Mouse (Mus musculus): ENCODE results near the gene Brk1. TPM values are rescaled to one million over a fixed set of nuclear protein-coding genes. Genes with fewer than 3 reads are reported as not detected.

The Brk1 gene
- total RNA-seq, 1 experiment, result 113 TPM

DNA sequence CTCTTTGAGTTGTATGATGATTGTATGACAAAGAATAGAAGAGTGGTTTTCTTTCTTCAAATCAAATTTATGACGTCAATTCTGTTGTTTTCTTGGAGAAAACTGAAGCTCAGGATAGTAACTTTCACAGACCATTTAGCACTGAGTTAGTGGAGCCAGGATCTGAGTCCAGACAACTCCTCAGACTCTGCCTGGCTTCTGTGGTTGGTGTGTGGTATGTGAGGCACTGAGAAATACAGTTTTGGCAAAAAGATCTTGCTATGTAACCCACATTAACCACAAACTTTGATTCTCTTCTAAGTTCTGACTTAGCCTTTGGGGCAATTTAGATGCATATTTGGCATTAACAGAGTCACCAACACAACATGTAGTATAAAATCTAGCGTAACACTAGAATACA lies 11.9 kb upstream of the Brk1 start:
- no peak for TF ChIP-seq ZNF384 (IDR thresholded peaks at IDR 0.05; ENCODE audit: low read depth, low read length)
- no peak for TF ChIP-seq MAFK (IDR thresholded peaks at IDR 0.05; ENCODE audit: insufficient read depth, low read depth, low read length)
- no peak for TF ChIP-seq CHD2 (IDR thresholded peaks at IDR 0.05; ENCODE audit: low read depth, low read length)
- no peak for TF ChIP-seq ZC3H11A (IDR thresholded peaks at IDR 0.05; ENCODE audit: borderline replicate concordance, low read depth, low read length)
- no peak for TF ChIP-seq HCFC1 (IDR thresholded peaks at IDR 0.05; ENCODE audit: borderline replicate concordance, insufficient read depth, low read length)
- Histone ChIP-seq H3K9me3 (ENCODE audit: control insufficient read depth, insufficient read depth, low read depth, low read length) (no peaks in the 10 kb centered on the region), H3K27ac (ENCODE audit: insufficient read depth, low read depth, low read length, poor library complexity, severe bottlenecking) (no peak overlapping the region), H3K36me3 (ENCODE audit: control insufficient read depth, insufficient read depth, low read length, poor library complexity, severe bottlenecking) (peaks cover 15% of the 10 kb centered on the region), H3K4me1 (ENCODE audit: control insufficient read depth in 2 of 2, insufficient read depth in 2 of 2, low read length in 2 of 2, poor library complexity in 1 of 2) (no peaks in the 10 kb centered on the region), H3K4me3 (ENCODE audit: insufficient read depth in 1 of 2, low read depth in 1 of 2, low read length in 2 of 2, poor library complexity in 1 of 2, severe bottlenecking in 1 of 2) (no peak overlapping the region), H3K9ac (ENCODE audit: insufficient read depth, low read depth, low read length, poor library complexity, severe bottlenecking) (no peak overlapping the region)
- in situ Hi-C loops (cut with MboI; ENCODE audit: low sequenced_read_pairs in 2 of 2, unreplicated experiment in 2 of 2), result no loop called here
- no peak for DNase-seq (ENCODE audit: low read depth, low spot score)

DNA sequence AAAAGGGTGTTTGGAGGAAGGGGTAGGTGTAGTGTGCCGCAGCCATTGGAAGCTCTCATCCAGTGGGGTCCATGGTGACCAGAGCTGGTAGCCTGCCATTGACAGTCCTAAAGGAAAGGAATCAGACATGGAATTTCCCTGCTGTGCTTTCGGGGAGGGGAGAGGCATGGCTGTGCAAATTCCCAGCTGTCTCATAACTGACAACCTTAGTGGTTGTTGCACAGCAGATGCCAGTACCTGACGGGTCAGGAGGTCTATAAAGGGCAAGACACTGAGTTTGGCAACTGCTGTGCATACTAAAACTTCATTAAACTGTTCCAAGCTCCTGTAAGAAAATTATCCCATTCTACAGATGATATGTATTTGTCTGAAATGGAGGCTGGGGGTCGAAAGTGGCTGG lies 6.6 kb upstream of the Brk1 start:
- Histone ChIP-seq H3K4me3 (ENCODE audit: insufficient read depth in 1 of 2, low read depth in 1 of 2, low read length in 2 of 2, poor library complexity in 1 of 2, severe bottlenecking in 1 of 2) (no peak overlapping the region), H3K27ac (ENCODE audit: insufficient read depth, low read depth, low read length, poor library complexity, severe bottlenecking) (no peak overlapping the region), H3K4me1 (ENCODE audit: control insufficient read depth in 2 of 2, insufficient read depth in 2 of 2, low read length in 2 of 2, poor library complexity in 1 of 2) (peaks cover 0 to 8% of the 10 kb centered on the region in 2 experiments; a peak in 2 of 4 replicates), H3K36me3 (ENCODE audit: control insufficient read depth, insufficient read depth, low read length, poor library complexity, severe bottlenecking) (peaks cover 13% of the 10 kb centered on the region), H3K9ac (ENCODE audit: insufficient read depth, low read depth, low read length, poor library complexity, severe bottlenecking) (no peak overlapping the region), H3K9me3 (ENCODE audit: control insufficient read depth, insufficient read depth, low read depth, low read length) (no peaks in the 10 kb centered on the region)
- in situ Hi-C loops (cut with MboI; ENCODE audit: low sequenced_read_pairs in 2 of 2, unreplicated experiment in 2 of 2), result no loop called here
- DNase-seq (ENCODE audit: low read depth, low spot score), result no peak
- TF ChIP-seq ZNF384 (IDR thresholded peaks at IDR 0.05; ENCODE audit: low read depth, low read length), result no peak
- no peak for TF ChIP-seq HCFC1 (IDR thresholded peaks at IDR 0.05; ENCODE audit: borderline replicate concordance, insufficient read depth, low read length)
- TF ChIP-seq CHD2 (IDR thresholded peaks at IDR 0.05; ENCODE audit: low read depth, low read length), result no peak
- no peak for TF ChIP-seq ZC3H11A (IDR thresholded peaks at IDR 0.05; ENCODE audit: borderline replicate concordance, low read depth, low read length)
- no peak for TF ChIP-seq MAFK (IDR thresholded peaks at IDR 0.05; ENCODE audit: insufficient read depth, low read depth, low read length)

DNA sequence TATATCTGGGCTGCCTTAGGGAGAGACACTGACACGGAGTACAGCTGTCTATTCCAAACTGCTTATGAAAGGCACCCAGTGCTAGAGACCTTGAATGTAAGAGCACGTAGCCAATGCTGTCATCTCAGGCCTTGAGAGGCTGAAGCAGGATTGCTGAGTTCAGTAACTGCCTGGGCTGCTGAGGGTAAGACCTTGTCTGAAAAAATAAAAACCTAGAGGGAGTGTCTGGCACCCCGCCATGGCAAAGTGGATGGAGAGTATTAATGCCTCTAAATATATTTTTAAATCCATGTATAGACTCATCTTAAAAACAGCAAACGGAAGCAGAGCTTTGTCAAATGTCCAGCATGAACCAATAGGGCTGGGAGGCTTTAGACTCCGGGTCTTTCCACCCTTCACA lies 4.7 kb upstream of the Brk1 start:
- no peak for DNase-seq (ENCODE audit: low read depth, low spot score)
- Histone ChIP-seq H3K9me3 (ENCODE audit: control insufficient read depth, insufficient read depth, low read depth, low read length) (no peaks in the 10 kb centered on the region), H3K4me3 (ENCODE audit: insufficient read depth in 1 of 2, low read depth in 1 of 2, low read length in 2 of 2, poor library complexity in 1 of 2, severe bottlenecking in 1 of 2) (no peak overlapping the region), H3K9ac (ENCODE audit: insufficient read depth, low read depth, low read length, poor library complexity, severe bottlenecking) (peak overlapping the region; percentile 26; the same call in 1 of the 2 replicates), H3K36me3 (ENCODE audit: control insufficient read depth, insufficient read depth, low read length, poor library complexity, severe bottlenecking) (peaks cover 13% of the 10 kb centered on the region), H3K27ac (ENCODE audit: insufficient read depth, low read depth, low read length, poor library complexity, severe bottlenecking) (no peak overlapping the region; the same call in 1 of the 2 replicates), H3K4me1 (ENCODE audit: control insufficient read depth in 2 of 2, insufficient read depth in 2 of 2, low read length in 2 of 2, poor library complexity in 1 of 2) (peaks cover 0 to 8% of the 10 kb centered on the region in 2 experiments; a peak in 2 of 4 replicates)
- no peak for TF ChIP-seq MAFK (IDR thresholded peaks at IDR 0.05; ENCODE audit: insufficient read depth, low read depth, low read length)
- no peak for TF ChIP-seq HCFC1 (IDR thresholded peaks at IDR 0.05; ENCODE audit: borderline replicate concordance, insufficient read depth, low read length)
- TF ChIP-seq ZC3H11A (IDR thresholded peaks at IDR 0.05; ENCODE audit: borderline replicate concordance, low read depth, low read length), result no peak
- TF ChIP-seq CHD2 (IDR thresholded peaks at IDR 0.05; ENCODE audit: low read depth, low read length), result no peak
- no peak for TF ChIP-seq ZNF384 (IDR thresholded peaks at IDR 0.05; ENCODE audit: low read depth, low read length)
- in situ Hi-C loops (cut with MboI; ENCODE audit: low sequenced_read_pairs in 2 of 2, unreplicated experiment in 2 of 2), result no loop called here

DNA sequence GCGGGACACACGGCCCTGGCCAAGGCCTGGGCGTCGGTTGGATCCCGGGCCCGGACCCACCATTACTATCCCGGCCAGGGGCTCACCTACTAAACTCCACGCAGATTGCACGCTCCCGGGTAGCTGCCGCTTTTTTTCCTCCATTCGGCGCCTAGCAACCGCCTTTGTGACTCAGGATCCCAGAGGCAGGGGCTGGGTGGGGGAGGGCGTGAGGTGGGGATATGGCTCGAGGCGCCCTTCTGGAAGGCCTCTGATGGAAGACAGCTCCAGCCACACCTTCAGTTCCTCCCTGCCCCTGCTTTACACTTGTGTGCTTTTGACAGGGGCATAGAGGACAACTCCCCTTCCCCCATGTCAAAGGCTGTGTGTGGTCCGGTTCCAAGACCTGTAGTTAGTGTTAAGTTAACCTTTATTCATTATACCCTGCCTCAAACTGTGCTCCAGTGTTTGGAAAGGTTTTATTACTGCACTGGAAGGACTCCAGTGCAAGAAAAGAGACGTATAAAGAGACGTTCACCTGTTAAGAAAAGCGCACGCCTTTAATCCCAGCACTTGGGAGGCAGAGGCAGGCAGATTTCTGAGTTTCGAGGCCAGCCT lies 3.9 kb upstream of the Brk1 start, which contains the start of gene Fancd2os:
Fancd2os (minus strand) TSS at position 173 of the 597 bp plus-strand sequence.
- peaks cover 0 to 8% of the 10 kb centered on the region in 2 experiments; a peak in 2 of 4 replicates for H3K4me1 ChIP-seq (ENCODE audit: control insufficient read depth in 2 of 2, insufficient read depth in 2 of 2, low read length in 2 of 2, poor library complexity in 1 of 2)
- peak; percentile 74 for DNase-seq (ENCODE audit: low read depth, low spot score)
- peak within 1 kb of the TSS; percentile 27; the same call in 1 of the 2 replicates for H3K9ac ChIP-seq (ENCODE audit: insufficient read depth, low read depth, low read length, poor library complexity, severe bottlenecking)
- peaks cover 13% of the 10 kb centered on the region for H3K36me3 ChIP-seq (ENCODE audit: control insufficient read depth, insufficient read depth, low read length, poor library complexity, severe bottlenecking)
- TF ChIP-seq ZNF384 (IDR thresholded peaks at IDR 0.05; ENCODE audit: low read depth, low read length), result no peak
- H3K9me3 ChIP-seq (ENCODE audit: control insufficient read depth, insufficient read depth, low read depth, low read length), result no peaks in the 10 kb centered on the region
- H3K27ac ChIP-seq (ENCODE audit: insufficient read depth, low read depth, low read length, poor library complexity, severe bottlenecking), result peak within 1 kb of the TSS; percentile 70; the same call in 1 of the 2 replicates
- in situ Hi-C loops (cut with MboI; ENCODE audit: low sequenced_read_pairs in 2 of 2, unreplicated experiment in 2 of 2), result no loop called here
- H3K4me3 ChIP-seq (ENCODE audit: insufficient read depth in 1 of 2, low read depth in 1 of 2, low read length in 2 of 2, poor library complexity in 1 of 2, severe bottlenecking in 1 of 2), result peak within 1 kb of the TSS; percentile 14 to 41; a peak in 2 of 4 replicates

Data from ES-E14 (cell line).